Comparison of ENCODE assay signal across 10 mouse cellular contexts in the genomic region with DNA sequence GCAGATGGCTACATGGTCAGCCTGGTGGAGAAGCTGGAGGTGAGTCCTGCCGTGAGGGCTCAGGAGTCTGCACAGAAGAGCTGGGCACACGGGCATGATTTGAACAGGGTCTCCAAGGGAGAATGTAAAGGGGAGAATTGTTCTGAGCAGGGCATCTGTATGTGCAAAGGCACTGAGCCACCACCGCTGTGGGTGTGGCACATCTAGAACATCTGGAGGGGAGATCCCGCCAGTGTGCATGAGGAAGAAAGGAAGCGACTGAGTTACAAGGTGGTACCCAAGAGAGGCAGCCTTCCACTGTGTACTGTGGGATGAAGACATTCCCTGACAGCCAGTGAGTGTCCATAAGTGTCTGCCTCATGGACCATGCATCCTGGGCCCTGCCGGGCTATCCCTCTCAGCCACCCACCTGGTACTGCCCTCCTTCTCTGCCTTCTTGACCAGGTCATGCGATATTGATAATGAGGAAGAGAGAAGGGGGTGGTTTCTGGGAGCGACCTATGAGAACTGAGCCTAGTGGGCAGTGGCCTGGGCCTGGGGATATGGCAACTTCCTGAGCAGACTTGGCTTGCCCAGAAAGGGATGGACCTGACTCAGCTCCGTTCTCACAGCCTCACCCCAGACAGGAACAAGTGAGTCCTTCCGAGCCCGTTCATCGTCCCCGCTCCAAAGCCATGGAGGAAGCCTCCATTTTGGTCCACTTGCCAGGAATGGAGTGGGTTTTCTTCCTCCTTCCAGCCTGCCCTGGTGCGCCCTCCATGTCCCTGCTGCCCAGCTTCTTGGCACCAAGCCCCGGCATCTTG.
DNase-seq lines count a peak whose midpoint lies in the region; ATAC-seq and TF ChIP-seq lines count a peak whose summit lies in the region.
"Had no signal": no experiment of that assay in that cellular context is flagged by ENCODE, and none has a peak within 500 bp of the region (broad histone marks: within the 10 kb centered on the region; RNA-seq: fewer than 3 reads in every experiment).

No protein-coding gene starts in this region.

- no peak overlapping the region for H3K4me3 ChIP-seq in forebrain, embryonic 13.5 days
- no peak overlapping the region for H3K4me3 ChIP-seq in forebrain, embryonic 11.5 days (ENCODE audit: low read depth, low read length)
- H3K4me3 ChIP-seq in lung, postnatal 0 days (ENCODE audit: low read depth, low read length): no peak overlapping the region
- no peak overlapping the region for H3K4me3 ChIP-seq in lung, adult 2 months (replicated peaks; ENCODE audit: extremely low read depth, low read depth, low read length)
- peak overlapping the region; percentile 47 for H3K4me3 ChIP-seq in thymus, adult 2 months (ENCODE audit: control insufficient read depth, insufficient read depth, low read length)
- no peak overlapping the region for H3K4me3 ChIP-seq in kidney, embryonic 16.5 days (ENCODE audit: low read length)
- H3K4me3 ChIP-seq: gastrocnemius, adult 2 months; neural tube, embryonic 12.5 days had no signal

- no peak for TF ChIP-seq POLR2A in lung, adult 2 months (IDR thresholded peaks at IDR 0.05; ENCODE audit: borderline replicate concordance, extremely low read depth, low read depth, low read length)
- no peak; the same call in 1 of the 2 replicates for TF ChIP-seq POLR2A in thymus, adult 2 months (IDR thresholded peaks at IDR 0.05; ENCODE audit: control insufficient read depth, extremely low read depth, insufficient read depth, low read length, poor library complexity)

- WGBS in forebrain, embryonic 13.5 days: 90% methylated on average over 15 of the region's 15 CpGs
- 92% methylated on average over 15 of the region's 15 CpGs for WGBS in forebrain, embryonic 11.5 days
- 77% methylated on average over 13 of the region's 15 CpGs for WGBS in lung, postnatal 0 days
- WGBS in lung, adult 2 months: 68% methylated on average over 15 of the region's 15 CpGs
- 9% methylated on average over 15 of the region's 15 CpGs for WGBS in thymus, adult 2 months
- 80% methylated on average over 15 of the region's 15 CpGs for WGBS in kidney, embryonic 16.5 days

- H3K36me3 ChIP-seq in forebrain, embryonic 13.5 days (ENCODE audit: poor library complexity, severe bottlenecking): no peaks in the 10 kb centered on the region
- H3K36me3 ChIP-seq in forebrain, embryonic 11.5 days (ENCODE audit: control insufficient read depth, insufficient read depth, low read length): no peaks in the 10 kb centered on the region
- H3K36me3 ChIP-seq in lung, postnatal 0 days (ENCODE audit: insufficient read depth, low read length): no peaks in the 10 kb centered on the region
- no peaks in the 10 kb centered on the region for H3K36me3 ChIP-seq in thymus, adult 2 months (ENCODE audit: control insufficient read depth, insufficient read depth, low read length)
- H3K36me3 ChIP-seq in kidney, embryonic 16.5 days (ENCODE audit: insufficient read depth, low read length): no peaks in the 10 kb centered on the region
- H3K36me3 ChIP-seq: neural tube, embryonic 12.5 days had no signal

- peaks cover 6% of the 10 kb centered on the region; the same call in 1 of the 2 replicates for H3K9me3 ChIP-seq in forebrain, embryonic 13.5 days (replicated peaks)
- peaks cover 4% of the 10 kb centered on the region; the same call in 1 of the 2 replicates for H3K9me3 ChIP-seq in forebrain, embryonic 11.5 days (ENCODE audit: control insufficient read depth, low read length)
- no peaks in the 10 kb centered on the region for H3K9me3 ChIP-seq in lung, postnatal 0 days (ENCODE audit: low read length)
- H3K9me3 ChIP-seq in kidney, embryonic 16.5 days (ENCODE audit: low read length): peaks cover 8% of the 10 kb centered on the region; the same call in 1 of the 2 replicates
- H3K9me3 ChIP-seq: neural tube, embryonic 12.5 days had no signal

- TF ChIP-seq EP300 in lung, postnatal 0 days (IDR thresholded peaks at IDR 0.05): no peak

- H3K4me1 ChIP-seq in forebrain, embryonic 13.5 days: peaks cover 27% of the 10 kb centered on the region
- peaks cover 8% of the 10 kb centered on the region for H3K4me1 ChIP-seq in forebrain, embryonic 11.5 days (replicated peaks; ENCODE audit: control insufficient read depth, insufficient read depth, low read length)
- H3K4me1 ChIP-seq in lung, postnatal 0 days (ENCODE audit: insufficient read depth, low read depth, low read length): peaks cover 6% of the 10 kb centered on the region; the same call in 1 of the 2 replicates
- no peaks in the 10 kb centered on the region for H3K4me1 ChIP-seq in lung, adult 2 months (ENCODE audit: control insufficient read depth, insufficient read depth, low read length)
- H3K4me1 ChIP-seq in thymus, adult 2 months (replicated peaks; ENCODE audit: control insufficient read depth, insufficient read depth, low read length): peaks cover 67% of the 10 kb centered on the region
- peaks cover 23% of the 10 kb centered on the region for H3K4me1 ChIP-seq in kidney, embryonic 16.5 days (ENCODE audit: insufficient read depth, low read length)

- ATAC-seq in forebrain, embryonic 13.5 days: peak; percentile 13; the same call in 1 of the 2 replicates
- ATAC-seq in forebrain, embryonic 11.5 days (replicated peaks; ENCODE audit: low FRiP score): no peak
- no peak for ATAC-seq in lung, postnatal 0 days
- no peak for ATAC-seq in kidney, embryonic 16.5 days (ENCODE audit: low FRiP score, low TSS enrichment)
- no peak; the same call in 1 of the 2 replicates for ATAC-seq in frontal cortex, adult (ENCODE audit: low TSS enrichment)

- no peak for DNase-seq in forebrain, embryonic 11.5 days (ENCODE audit: low spot score)
- DNase-seq in lung, postnatal 0 days (ENCODE audit: low spot score): no peak
- DNase-seq in lung, adult 2 months: no peak
- peak; percentile 29 for DNase-seq in induced T-regulatory cell, adult 2 months (ENCODE audit: low read depth)
- DNase-seq in thymus, adult 2 months: peak; percentile 60
- DNase-seq: gastrocnemius, adult 2 months had no signal

- H3K9ac ChIP-seq in forebrain, embryonic 13.5 days: no peak overlapping the region; the same call in 1 of the 2 replicates
- no peak overlapping the region for H3K9ac ChIP-seq in forebrain, embryonic 11.5 days (ENCODE audit: low read length)
- H3K9ac ChIP-seq in lung, postnatal 0 days (replicated peaks; ENCODE audit: low read depth): no peak overlapping the region
- H3K9ac ChIP-seq in kidney, embryonic 16.5 days (replicated peaks; ENCODE audit: low read length): no peak overlapping the region
- H3K9ac ChIP-seq: neural tube, embryonic 12.5 days had no signal

- TF ChIP-seq CTCF in lung, postnatal 0 days (IDR thresholded peaks at IDR 0.05): no peak
- no peak for TF ChIP-seq CTCF in lung, adult 2 months (IDR thresholded peaks at IDR 0.05; ENCODE audit: insufficient read depth, low read length)
- no peak for TF ChIP-seq CTCF in thymus, adult 2 months (IDR thresholded peaks at IDR 0.05; ENCODE audit: borderline replicate concordance, control insufficient read depth, extremely low read depth, insufficient read depth, low read length, poor library complexity)

- H3K27me3 ChIP-seq in forebrain, embryonic 13.5 days: peaks cover 18% of the 10 kb centered on the region; the same call in 1 of the 2 replicates
- peaks cover 3% of the 10 kb centered on the region; the same call in 1 of the 2 replicates for H3K27me3 ChIP-seq in forebrain, embryonic 11.5 days (ENCODE audit: control insufficient read depth, insufficient read depth, low read length)
- H3K27me3 ChIP-seq in lung, postnatal 0 days (replicated peaks; ENCODE audit: insufficient read depth, low read length): peaks cover 4% of the 10 kb centered on the region; the same call in 1 of the 2 replicates
- H3K27me3 ChIP-seq in thymus, adult 2 months (ENCODE audit: control insufficient read depth, insufficient read depth, low read length): no peaks in the 10 kb centered on the region
- H3K27me3 ChIP-seq in kidney, embryonic 16.5 days (ENCODE audit: insufficient read depth, low read length): peaks cover 23% of the 10 kb centered on the region
- H3K27me3 ChIP-seq: neural tube, embryonic 12.5 days had no signal

- H3K27ac ChIP-seq in forebrain, embryonic 13.5 days: no peak overlapping the region
- H3K27ac ChIP-seq in forebrain, embryonic 11.5 days (ENCODE audit: low read depth, low read length): no peak overlapping the region
- no peak overlapping the region for H3K27ac ChIP-seq in lung, postnatal 0 days (ENCODE audit: low read length)
- H3K27ac ChIP-seq in thymus, adult 2 months (ENCODE audit: control insufficient read depth, insufficient read depth, low read length): peak overlapping the region; percentile 94
- no peak overlapping the region for H3K27ac ChIP-seq in kidney, embryonic 16.5 days (ENCODE audit: low read length)
- H3K27ac ChIP-seq: gastrocnemius, adult 2 months; neural tube, embryonic 12.5 days had no signal

- H3K4me2 ChIP-seq in forebrain, embryonic 13.5 days: peak overlapping the region; percentile 22; the same call in 1 of the 2 replicates
- no peak overlapping the region for H3K4me2 ChIP-seq in forebrain, embryonic 11.5 days (ENCODE audit: low read depth, low read length, severe bottlenecking)
- H3K4me2 ChIP-seq in lung, postnatal 0 days (replicated peaks; ENCODE audit: low read depth, low read length): 0 out of 2 replicates have a peak overlapping the region, but pooled peaks have one; percentile 8
- no peak overlapping the region for H3K4me2 ChIP-seq in kidney, embryonic 16.5 days (replicated peaks; ENCODE audit: low read depth, low read length)
- H3K4me2 ChIP-seq: neural tube, embryonic 12.5 days had no signal

Comparison
In these comparisons a context has a peak if more than half of its experiments do, and no peak if none do; other contexts are left out.
1. H3K4me2 ChIP-seq: peak in forebrain, embryonic 13.5 days (single experiment) and lung, postnatal 0 days (single experiment); none in forebrain, embryonic 11.5 days (single experiment) and kidney, embryonic 16.5 days (single experiment).
2. DNase-seq: peak in induced T-regulatory cell, adult 2 months (single experiment) and thymus, adult 2 months (single experiment); none in forebrain, embryonic 11.5 days (single experiment), lung, postnatal 0 days (single experiment) and lung, adult 2 months (single experiment).